Mouse (Mus musculus) olfactory bulb, adult 2 months (tissue): ENCODE results near the gene Cryba4.

Experiments used
- CTCF ChIP-seq: fragments of 200-500 bp; IDR thresholded peaks from 2 replicates; pipeline ENCODE4 v1.5.1; 2012; ENCODE audit warnings: low read depth, mild to moderate bottlenecking, low read length, moderate library complexity; ENCODE audit not compliant: insufficient read depth
- POLR2A ChIP-seq: fragments of 200-500 bp; IDR thresholded peaks from 2 replicates; pipeline ENCODE4 v1.6.1; 2012; ENCODE audit warnings: mild to moderate bottlenecking, low read depth, low read length, moderate library complexity; ENCODE audit not compliant: insufficient read depth

GRCm38 (mm10) chr5:112273746-112274463 is 21.6 kb upstream of the Cryba4 start:
- TF ChIP-seq CTCF = no peak
- no peak for TF ChIP-seq POLR2A
